9 mouse cellular contexts compared by ENCODE assay signal in genomic region chr12:88812173-88812572, GRCm38 (mm10).
A peak's percentile ranks its signal among the peaks of the same experiment; 100 is the strongest.
DNase-seq lines count a peak whose midpoint lies in the region; ATAC-seq and TF ChIP-seq lines count a peak whose summit lies in the region.
"Had no signal": no experiment of that assay in that cellular context is flagged by ENCODE, and none has a peak within 500 bp of the region (broad histone marks: within the 10 kb centered on the region; RNA-seq: fewer than 3 reads in every experiment).

No protein-coding gene starts in this region.

- H3K27ac ChIP-seq in intestine, embryonic 15.5 days, result no peak overlapping the region
- H3K27ac ChIP-seq in intestine, postnatal 0 days (ENCODE audit: low read depth, low read length), result no peak overlapping the region
- no peak overlapping the region; the same call in 1 of the 2 replicates for H3K27ac ChIP-seq in neural tube, embryonic 13.5 days (replicated peaks)
- H3K27ac ChIP-seq in stomach, postnatal 0 days (replicated peaks), result no peak overlapping the region

- no peak for TF ChIP-seq EP300 in stomach, postnatal 0 days (optimal IDR thresholded peaks at IDR 0.05)

- no peaks in the 10 kb centered on the region for H3K27me3 ChIP-seq in intestine, embryonic 15.5 days (replicated peaks)
- no peaks in the 10 kb centered on the region for H3K27me3 ChIP-seq in intestine, postnatal 0 days (replicated peaks; ENCODE audit: control insufficient read depth, insufficient read depth, low read length)
- no peaks in the 10 kb centered on the region for H3K27me3 ChIP-seq in neural tube, embryonic 13.5 days
- H3K27me3 ChIP-seq in stomach, postnatal 0 days (ENCODE audit: control insufficient read depth, insufficient read depth, low read length), result no peaks in the 10 kb centered on the region

- no peak for DNase-seq in neural tube, embryonic 10.5 days (ENCODE audit: extremely low spot score, low spot score)
- DNase-seq in heart, postnatal 14 days, result peak; percentile 3 to 9
- DNase-seq in stomach, postnatal 0 days (ENCODE audit: low spot score), result no peak
- no peak for DNase-seq in adrenal gland, postnatal 4 days (ENCODE audit: low spot score in 2 of 2)
- DNase-seq in adrenal gland, postnatal 14 days, result no peak
- DNase-seq: spleen, adult 18-20 months had no signal

- ATAC-seq in intestine, embryonic 15.5 days, result peak; percentile 61
- no peak for ATAC-seq in intestine, postnatal 0 days
- ATAC-seq in neural tube, embryonic 13.5 days (ENCODE audit: low read depth), result peak; percentile 43; the same call in 1 of the 2 replicates
- ATAC-seq in stomach, postnatal 0 days (ENCODE audit: low FRiP score, low TSS enrichment), result 0 out of 2 replicates have a peak, but pooled peaks have one; percentile 38

- H3K4me1 ChIP-seq in intestine, embryonic 15.5 days (replicated peaks), result no peaks in the 10 kb centered on the region
- no peaks in the 10 kb centered on the region for H3K4me1 ChIP-seq in intestine, postnatal 0 days (replicated peaks; ENCODE audit: control insufficient read depth, insufficient read depth, low read length)
- H3K4me1 ChIP-seq in neural tube, embryonic 13.5 days (replicated peaks), result peaks cover 11% of the 10 kb centered on the region
- no peaks in the 10 kb centered on the region for H3K4me1 ChIP-seq in stomach, postnatal 0 days (replicated peaks; ENCODE audit: control insufficient read depth, insufficient read depth)

- 28% methylated on average over 5 of the region's 5 CpGs for WGBS in intestine, embryonic 15.5 days
- 31% methylated on average over 5 of the region's 5 CpGs for WGBS in intestine, postnatal 0 days
- WGBS in neural tube, embryonic 13.5 days, result 51% methylated on average over 5 of the region's 5 CpGs
- WGBS in stomach, postnatal 0 days, result 35% methylated on average over 5 of the region's 5 CpGs

- H3K9ac ChIP-seq in intestine, embryonic 15.5 days, result no peak overlapping the region
- no peak overlapping the region for H3K9ac ChIP-seq in intestine, postnatal 0 days (ENCODE audit: low read depth, low read length)
- no peak overlapping the region for H3K9ac ChIP-seq in neural tube, embryonic 13.5 days
- no peak overlapping the region for H3K9ac ChIP-seq in stomach, postnatal 0 days (ENCODE audit: low read length)

- no peak overlapping the region; the same call in 1 of the 2 replicates for H3K4me2 ChIP-seq in intestine, embryonic 15.5 days (replicated peaks)
- H3K4me2 ChIP-seq in intestine, postnatal 0 days (replicated peaks; ENCODE audit: low read depth), result no peak overlapping the region
- no peak overlapping the region for H3K4me2 ChIP-seq in neural tube, embryonic 13.5 days
- no peak overlapping the region for H3K4me2 ChIP-seq in stomach, postnatal 0 days (replicated peaks; ENCODE audit: low read depth)

- no peaks in the 10 kb centered on the region for H3K36me3 ChIP-seq in intestine, embryonic 15.5 days
- no peaks in the 10 kb centered on the region for H3K36me3 ChIP-seq in intestine, postnatal 0 days (ENCODE audit: control insufficient read depth, insufficient read depth)
- no peaks in the 10 kb centered on the region for H3K36me3 ChIP-seq in neural tube, embryonic 13.5 days
- H3K36me3 ChIP-seq in stomach, postnatal 0 days (ENCODE audit: control insufficient read depth, insufficient read depth, low read length), result no peaks in the 10 kb centered on the region

- no peak for TF ChIP-seq CTCF in intestine, postnatal 0 days (IDR thresholded peaks at IDR 0.05; ENCODE audit: low read depth)
- no peak for TF ChIP-seq CTCF in stomach, postnatal 0 days (IDR thresholded peaks at IDR 0.05; ENCODE audit: low read depth)

- no peaks in the 10 kb centered on the region for H3K9me3 ChIP-seq in intestine, embryonic 15.5 days
- H3K9me3 ChIP-seq in intestine, postnatal 0 days (ENCODE audit: control insufficient read depth), result no peaks in the 10 kb centered on the region
- H3K9me3 ChIP-seq in neural tube, embryonic 13.5 days, result no peaks in the 10 kb centered on the region
- H3K9me3 ChIP-seq in stomach, postnatal 0 days (ENCODE audit: control insufficient read depth, low read length), result no peaks in the 10 kb centered on the region

- intact Hi-C loops in heart, postnatal 14 days (cut with DNase I), result no loop called here

- no peak overlapping the region for H3K4me3 ChIP-seq in intestine, embryonic 15.5 days (replicated peaks)
- no peak overlapping the region for H3K4me3 ChIP-seq in intestine, postnatal 0 days (ENCODE audit: low read depth, low read length)
- H3K4me3 ChIP-seq in neural tube, embryonic 13.5 days, result no peak overlapping the region
- no peak overlapping the region for H3K4me3 ChIP-seq in stomach, postnatal 0 days (ENCODE audit: low read depth, low read length)

Comparison
In these comparisons a context has a peak if more than half of its experiments do, and no peak if none do; other contexts are left out.
1. DNase-seq: peak in heart, postnatal 14 days (2 of 2); none in neural tube, embryonic 10.5 days (single experiment), stomach, postnatal 0 days (single experiment), adrenal gland, postnatal 4 days (0 of 2) and adrenal gland, postnatal 14 days (single experiment).